Mouse (Mus musculus) G1E (cell line): ENCODE measurements at regions not wholly inside any gene's neighbourhood (a gene's known extent, or its start where the extent isn't known, plus 50 kb on each side); places are given as distances from the start of the nearest gene placed in this dataset.

Experiments
- CTCF ChIP-seq: IDR thresholded peaks from 2 replicates; pipeline ENCODE4 v1.5.1; 2012; ENCODE audit warnings: low read depth, low read length, inconsistent platforms, mixed read lengths
- GATA1 ChIP-seq: IDR thresholded peaks from 2 replicates; pipeline ENCODE4 v1.6.1; 2012; ENCODE audit warnings: borderline replicate concordance, low read length, inconsistent platforms, mixed read lengths
- GATA2 ChIP-seq: IDR thresholded peaks from 2 replicates; pipeline ENCODE4 v1.6.1; 2012; ENCODE audit warnings: low read depth, low read length, inconsistent platforms, borderline replicate concordance
- POLR2AphosphoS5 ChIP-seq: IDR thresholded peaks from 2 replicates; pipeline ENCODE4 v1.6.1; 2012; ENCODE audit warnings: low read depth, low read length, inconsistent platforms; ENCODE audit not compliant: insufficient replicate concordance
- TAL1 ChIP-seq: conservative IDR thresholded peaks from 2 replicates; pipeline ENCODE4 v1.6.1; 2012; ENCODE audit warnings: low read depth, low read length, inconsistent platforms, mixed read lengths

- TF ChIP-seq CTCF: no peak
- no peak for TF ChIP-seq TAL1
- no peak for TF ChIP-seq GATA1
- TF ChIP-seq POLR2AphosphoS5: no peak
- TF ChIP-seq GATA2: no peak
Observed at GRCm38 (mm10) chr15:36374732-36375548, 632.6 kb downstream of the Zfp706 start.
